Mouse (Mus musculus) liver, embryonic 14.5 days (tissue): ENCODE results near the gene Usp46.

Source experiments
- CTCF ChIP-seq: IDR thresholded peaks from 2 replicates; pipeline ENCODE4 v1.5.1; 2016; ENCODE audit warnings: antibody characterized with exemption, low read depth, control low read depth
- EP300 ChIP-seq: IDR thresholded peaks from 2 replicates; pipeline ENCODE4 v1.6.1; 2016; ENCODE audit warnings: antibody characterized with exemption, low read depth

- TF ChIP-seq CTCF (no peak), EP300 (no peak)
Observed at GRCm38 (mm10) chr5:74051394-74052170, 16.6 kb downstream of the Usp46 start.
